Mouse (Mus musculus): Measurements from ENCODE around the gene Nav2. TPM values are rescaled to one million over a fixed set of nuclear protein-coding genes. Genes with fewer than 3 reads are reported as not detected.

The Nav2 gene
- polyA plus RNA-seq, 1 experiment from 2014 or later = 6.0 TPM

DNA sequence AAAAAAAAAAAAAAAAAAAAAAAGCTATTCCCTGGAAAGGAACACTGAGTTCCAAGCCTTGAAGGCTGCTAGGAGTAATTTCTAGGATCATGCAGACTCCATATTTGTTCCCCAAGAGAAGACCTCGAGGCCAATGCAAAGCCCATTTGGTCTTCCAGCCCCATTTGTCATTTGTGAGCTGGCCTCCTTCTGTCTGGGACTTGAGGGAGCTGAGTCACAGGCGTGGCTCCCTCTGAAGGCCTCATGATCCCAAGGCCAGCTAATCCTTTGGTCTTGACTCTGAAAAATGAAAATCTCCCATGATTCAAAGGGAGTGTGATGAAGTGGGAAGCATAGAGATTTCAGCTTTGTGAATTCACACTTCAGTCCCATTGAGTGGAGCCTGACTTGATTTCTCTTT is 370.0 kb downstream of the Nav2 start:
- H3K36me3 ChIP-seq (ENCODE audit: control insufficient read depth, insufficient read depth, low read length) = no peaks in the 10 kb centered on the region

DNA sequence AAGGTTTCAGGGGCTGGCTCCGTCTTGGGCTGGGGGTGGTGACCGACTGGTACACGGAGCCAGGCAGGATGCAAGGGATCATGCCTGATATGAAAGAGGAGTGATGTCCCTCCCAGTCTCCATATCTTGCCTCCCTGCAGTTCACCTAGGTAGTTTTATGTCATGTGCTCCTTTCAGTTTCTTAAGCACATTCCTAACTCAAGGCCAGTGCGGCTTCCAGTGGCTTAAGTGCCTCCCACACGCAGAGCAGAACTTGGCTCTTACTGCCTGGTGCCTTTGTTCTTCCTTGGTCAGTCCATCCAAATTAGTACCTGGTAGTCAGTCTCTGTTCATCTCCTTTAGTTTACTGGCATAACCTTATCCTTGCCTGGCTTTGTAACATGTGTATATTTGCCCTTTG is 371.9 kb downstream of the Nav2 start:
- WGBS = 76% methylated on average over 5 of the region's 5 CpGs
- Histone ChIP-seq H3K27ac (replicated peaks) (no peak overlapping the region), H3K4me2 (replicated peaks; ENCODE audit: low read depth) (no peak overlapping the region), H3K36me3 (ENCODE audit: control insufficient read depth, insufficient read depth, low read length) (no peaks in the 10 kb centered on the region), H3K27me3 (ENCODE audit: control insufficient read depth, insufficient read depth, low read length) (no peaks in the 10 kb centered on the region), H3K9me3 (ENCODE audit: control insufficient read depth, low read length) (no peaks in the 10 kb centered on the region), H3K4me3 (ENCODE audit: low read depth, low read length) (no peak overlapping the region), H3K4me1 (replicated peaks; ENCODE audit: control insufficient read depth, insufficient read depth) (peaks cover 4% of the 10 kb centered on the region; the same call in 1 of the 2 replicates), H3K9ac (ENCODE audit: low read length) (no peak overlapping the region)
- no peak for DNase-seq (ENCODE audit: low spot score)
- no peak for ATAC-seq (ENCODE audit: low FRiP score, low TSS enrichment)
- no peak for TF ChIP-seq EP300 (optimal IDR thresholded peaks at IDR 0.05)

More for the DNA sequence above, 370.0 kb downstream of the Nav2 start:
- TF ChIP-seq CTCF (IDR thresholded peaks at IDR 0.05; ENCODE audit: low read depth) = no peak
- TF ChIP-seq EP300 (optimal IDR thresholded peaks at IDR 0.05) = no peak
- H3K27ac ChIP-seq (replicated peaks) = no peak overlapping the region
- no peak overlapping the region for H3K9ac ChIP-seq (ENCODE audit: low read length)
- no peak for DNase-seq (ENCODE audit: low spot score)
- no peaks in the 10 kb centered on the region for H3K9me3 ChIP-seq (ENCODE audit: control insufficient read depth, low read length)
- no peak overlapping the region for H3K4me3 ChIP-seq (ENCODE audit: low read depth, low read length)
- no peaks in the 10 kb centered on the region for H3K27me3 ChIP-seq (ENCODE audit: control insufficient read depth, insufficient read depth, low read length)
- H3K4me1 ChIP-seq (replicated peaks; ENCODE audit: control insufficient read depth, insufficient read depth) = no peaks in the 10 kb centered on the region
- 45% methylated on average over 2 of the region's 2 CpGs for WGBS
- ATAC-seq (ENCODE audit: low FRiP score, low TSS enrichment) = no peak
- no peak overlapping the region for H3K4me2 ChIP-seq (replicated peaks; ENCODE audit: low read depth)

DNA sequence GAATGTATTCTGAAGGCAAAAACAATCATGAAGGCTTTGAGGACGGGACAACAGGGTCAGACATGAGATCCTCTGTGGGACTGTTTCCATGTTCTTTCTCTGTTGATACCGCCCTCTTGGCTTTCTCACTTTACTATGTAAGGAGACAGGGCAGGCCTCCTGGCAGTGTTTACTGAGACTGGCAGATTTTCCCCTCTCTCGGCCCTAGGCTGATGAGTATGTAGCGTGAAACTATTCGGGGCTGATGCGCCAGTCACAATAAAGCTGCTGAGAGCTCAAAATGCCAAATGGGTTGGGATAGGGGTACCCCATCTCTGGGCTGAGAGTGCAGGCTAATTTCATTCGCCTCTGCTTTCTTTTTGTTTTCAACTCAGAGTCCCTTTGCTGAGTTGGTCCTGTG is 373.9 kb downstream of the Nav2 start:
- no peak overlapping the region for H3K4me3 ChIP-seq (ENCODE audit: low read depth, low read length)
- H3K27ac ChIP-seq (replicated peaks) = 0 out of 2 replicates have a peak overlapping the region, but pooled peaks have one; percentile 9
- TF ChIP-seq CTCF (IDR thresholded peaks at IDR 0.05; ENCODE audit: low read depth) = no peak
- no peak for TF ChIP-seq EP300 (optimal IDR thresholded peaks at IDR 0.05)
- H3K4me1 ChIP-seq (replicated peaks; ENCODE audit: control insufficient read depth, insufficient read depth) = peaks cover 4% of the 10 kb centered on the region; the same call in 1 of the 2 replicates
- H3K9ac ChIP-seq (ENCODE audit: low read length) = no peak overlapping the region
- H3K4me2 ChIP-seq (replicated peaks; ENCODE audit: low read depth) = no peak overlapping the region
- H3K36me3 ChIP-seq (ENCODE audit: control insufficient read depth, insufficient read depth, low read length) = no peaks in the 10 kb centered on the region
- no peaks in the 10 kb centered on the region for H3K9me3 ChIP-seq (ENCODE audit: control insufficient read depth, low read length)
- DNase-seq (ENCODE audit: low spot score) (no peak), ATAC-seq (ENCODE audit: low FRiP score, low TSS enrichment) (no peak)
- WGBS = 73% methylated on average over 7 of the region's 7 CpGs
- H3K27me3 ChIP-seq (ENCODE audit: control insufficient read depth, insufficient read depth, low read length) = no peaks in the 10 kb centered on the region

DNA sequence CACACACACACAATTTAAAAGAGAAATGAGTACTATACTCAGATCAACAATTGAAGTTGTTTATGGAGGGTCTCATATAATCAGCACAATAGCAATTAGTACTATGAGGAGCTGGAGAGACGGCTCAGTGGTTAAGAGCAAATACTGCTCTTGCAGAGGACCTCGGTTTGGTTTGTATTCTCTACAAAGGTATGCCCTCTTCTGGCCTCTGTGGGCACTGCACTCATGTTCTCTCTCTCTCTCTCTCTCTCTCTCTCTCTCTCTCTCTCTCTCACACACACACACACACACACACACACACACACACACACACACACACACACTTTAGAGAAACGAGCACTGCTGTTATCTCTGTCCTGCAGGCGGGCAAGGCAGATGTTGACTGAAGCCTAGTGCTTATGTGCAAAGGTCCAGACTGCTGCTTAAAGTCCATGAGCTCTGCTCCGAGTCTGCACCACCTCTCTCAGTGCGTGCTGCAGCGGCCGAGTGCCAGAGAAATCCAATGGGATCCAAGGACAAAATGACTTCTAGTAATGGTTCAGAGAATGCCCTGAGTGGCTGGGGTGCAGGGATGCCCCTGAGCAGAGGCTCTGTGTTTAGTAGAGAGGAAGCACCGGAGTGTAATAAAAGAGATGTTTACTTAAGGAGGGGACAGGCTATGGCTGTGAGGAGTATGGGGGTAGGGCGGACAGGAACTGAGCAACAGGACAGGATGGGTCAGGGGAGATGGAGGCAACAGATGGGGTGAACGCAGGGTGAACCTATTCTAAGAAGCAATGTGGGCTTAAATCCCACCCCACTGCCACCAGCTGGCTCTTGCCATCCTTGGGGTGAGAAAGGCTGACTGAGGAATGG is 375.2 kb downstream of the Nav2 start:
- ATAC-seq (ENCODE audit: low FRiP score, low TSS enrichment) (peak; percentile 73), DNase-seq (ENCODE audit: low spot score) (peak; percentile 49)
- Histone ChIP-seq H3K36me3 (ENCODE audit: control insufficient read depth, insufficient read depth, low read length) (no peaks in the 10 kb centered on the region), H3K4me1 (replicated peaks; ENCODE audit: control insufficient read depth, insufficient read depth) (peaks cover 4% of the 10 kb centered on the region; the same call in 1 of the 2 replicates), H3K4me3 (ENCODE audit: low read depth, low read length) (no peak overlapping the region), H3K9me3 (ENCODE audit: control insufficient read depth, low read length) (no peaks in the 10 kb centered on the region), H3K27me3 (ENCODE audit: control insufficient read depth, insufficient read depth, low read length) (no peaks in the 10 kb centered on the region), H3K27ac (replicated peaks) (no peak overlapping the region; the same call in 1 of the 2 replicates), H3K9ac (ENCODE audit: low read length) (no peak overlapping the region), H3K4me2 (replicated peaks; ENCODE audit: low read depth) (no peak overlapping the region)
- 34% methylated on average over 11 of the region's 11 CpGs for WGBS
- TF ChIP-seq CTCF (IDR thresholded peaks at IDR 0.05; ENCODE audit: low read depth) (peak; percentile 58), EP300 (optimal IDR thresholded peaks at IDR 0.05) (no peak)

DNA sequence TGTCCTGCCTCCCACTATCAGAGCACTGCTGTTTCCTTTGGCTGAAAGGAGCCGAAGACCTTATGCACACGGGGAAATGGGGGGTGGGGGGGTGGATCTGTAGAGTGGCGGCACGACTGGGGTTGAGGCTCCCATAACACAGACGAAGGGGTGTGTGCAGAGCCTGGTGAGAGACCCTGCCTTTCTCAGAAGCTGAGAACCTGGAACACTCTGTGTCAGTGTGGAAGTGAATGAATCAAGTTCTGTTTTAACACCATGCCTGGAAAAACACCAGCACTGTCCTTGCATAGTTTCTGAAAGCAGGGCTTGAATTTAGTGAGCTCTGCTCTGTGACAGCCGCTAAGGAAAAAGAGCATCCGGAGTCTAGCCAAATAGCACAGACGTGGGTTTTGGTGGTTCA is 379.7 kb downstream of the Nav2 start:
- no peak overlapping the region for H3K4me3 ChIP-seq (ENCODE audit: low read depth, low read length)
- TF ChIP-seq EP300 (optimal IDR thresholded peaks at IDR 0.05) = no peak
- TF ChIP-seq CTCF (IDR thresholded peaks at IDR 0.05; ENCODE audit: low read depth) = no peak
- no peaks in the 10 kb centered on the region for H3K27me3 ChIP-seq (ENCODE audit: control insufficient read depth, insufficient read depth, low read length)
- H3K4me1 ChIP-seq (replicated peaks; ENCODE audit: control insufficient read depth, insufficient read depth) = peaks cover 4% of the 10 kb centered on the region; the same call in 1 of the 2 replicates
- no peak overlapping the region for H3K4me2 ChIP-seq (replicated peaks; ENCODE audit: low read depth)
- H3K9me3 ChIP-seq (ENCODE audit: control insufficient read depth, low read length) = no peaks in the 10 kb centered on the region
- no peaks in the 10 kb centered on the region for H3K36me3 ChIP-seq (ENCODE audit: control insufficient read depth, insufficient read depth, low read length)
- WGBS = 31% methylated on average over 8 of the region's 8 CpGs
- ATAC-seq (ENCODE audit: low FRiP score, low TSS enrichment) = no peak
- H3K27ac ChIP-seq (replicated peaks) = no peak overlapping the region
- H3K9ac ChIP-seq (ENCODE audit: low read length) = no peak overlapping the region
- DNase-seq (ENCODE audit: low spot score) = no peak

DNA sequence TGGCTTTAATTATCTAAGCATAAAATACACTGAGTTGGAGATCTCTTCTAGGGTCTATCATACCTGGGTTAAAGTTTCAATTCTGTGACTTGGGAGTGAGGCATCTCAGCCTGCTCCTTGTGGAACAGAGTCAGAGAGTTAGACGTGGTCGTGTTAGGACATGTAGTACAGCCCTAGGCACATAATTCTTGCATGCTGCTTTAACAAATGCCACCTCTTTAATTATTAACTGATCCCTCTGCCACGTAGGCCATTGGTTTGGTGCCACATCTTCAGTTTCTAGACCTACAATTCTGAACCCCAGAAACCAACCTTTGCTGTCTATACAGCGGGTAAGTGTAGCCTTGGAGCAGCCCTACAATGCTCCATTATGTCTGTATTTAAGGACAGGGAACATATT is 381.8 kb downstream of the Nav2 start:
- H3K4me1 ChIP-seq (replicated peaks; ENCODE audit: control insufficient read depth, insufficient read depth) = no peaks in the 10 kb centered on the region
- H3K27me3 ChIP-seq (ENCODE audit: control insufficient read depth, insufficient read depth, low read length) = no peaks in the 10 kb centered on the region
- no peak overlapping the region for H3K4me3 ChIP-seq (ENCODE audit: low read depth, low read length)
- no peaks in the 10 kb centered on the region for H3K36me3 ChIP-seq (ENCODE audit: control insufficient read depth, insufficient read depth, low read length)
- H3K9me3 ChIP-seq (ENCODE audit: control insufficient read depth, low read length) = no peaks in the 10 kb centered on the region
- H3K4me2 ChIP-seq (replicated peaks; ENCODE audit: low read depth) = no peak overlapping the region
- WGBS = 59% methylated on average over 4 of the region's 4 CpGs
- no peak overlapping the region for H3K9ac ChIP-seq (ENCODE audit: low read length)
- no peak for TF ChIP-seq EP300 (optimal IDR thresholded peaks at IDR 0.05)
- no peak for TF ChIP-seq CTCF (IDR thresholded peaks at IDR 0.05; ENCODE audit: low read depth)
- H3K27ac ChIP-seq (replicated peaks) = no peak overlapping the region
- no peak for DNase-seq (ENCODE audit: low spot score)
- no peak for ATAC-seq (ENCODE audit: low FRiP score, low TSS enrichment)
